Mouse (Mus musculus): Measurements from ENCODE around the gene Ankrd44.
"Not testable (repeated sequence)": the region's sequence is repeated elsewhere in the genome, so short reads cannot be mapped to it uniquely, and the experiment has no call there.

The Ankrd44 gene

DNA sequence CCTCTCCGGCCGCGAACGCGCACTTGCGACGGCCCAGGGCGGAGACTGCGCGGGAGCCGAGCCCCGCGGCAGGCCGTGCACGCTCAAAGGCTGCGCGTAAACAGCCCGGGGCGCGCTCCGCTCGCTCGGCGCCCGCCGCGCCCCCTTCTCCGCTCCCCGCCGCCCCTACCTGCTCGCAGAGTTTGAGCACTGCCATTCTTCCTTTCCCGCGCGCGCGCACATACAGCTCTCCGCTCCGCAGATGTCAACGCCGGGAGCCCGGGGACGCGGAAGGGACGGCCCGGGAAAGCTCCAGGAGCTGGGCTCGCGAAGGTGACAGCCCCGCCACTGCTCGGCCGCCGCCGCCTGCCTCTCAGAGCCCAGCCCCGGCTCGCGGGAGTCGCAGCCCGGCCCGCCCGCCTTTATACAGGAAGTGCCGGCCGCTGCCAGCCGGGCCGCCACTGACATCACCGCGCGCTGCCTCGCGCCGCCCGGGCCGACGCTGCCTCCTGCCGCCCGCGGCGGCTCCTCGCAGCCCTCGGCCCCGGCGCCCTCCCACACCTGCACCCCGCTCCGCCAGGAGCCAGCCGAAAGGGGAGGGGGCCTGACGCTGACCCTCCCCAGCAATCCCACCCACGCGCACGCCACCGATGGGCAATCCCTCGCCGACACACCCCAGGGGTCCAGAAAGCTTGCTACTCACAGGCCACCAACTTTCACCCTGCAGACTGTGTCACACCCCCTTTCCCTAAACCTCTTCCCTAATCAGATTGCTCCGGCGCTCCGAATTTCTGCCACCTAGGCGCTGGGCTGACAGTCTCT is at the start of gene Ankrd44:
Gene Ankrd44 (minus strand): TSS at position 417 of the 801 bp plus-strand sequence.
- peak; percentile 75 to 83 for DNase-seq

- DNase-seq: no peak
Observed at GRCm38 (mm10) chr1:54971687-54972404, 45.7 kb upstream of the Ankrd44 start.

DNA sequence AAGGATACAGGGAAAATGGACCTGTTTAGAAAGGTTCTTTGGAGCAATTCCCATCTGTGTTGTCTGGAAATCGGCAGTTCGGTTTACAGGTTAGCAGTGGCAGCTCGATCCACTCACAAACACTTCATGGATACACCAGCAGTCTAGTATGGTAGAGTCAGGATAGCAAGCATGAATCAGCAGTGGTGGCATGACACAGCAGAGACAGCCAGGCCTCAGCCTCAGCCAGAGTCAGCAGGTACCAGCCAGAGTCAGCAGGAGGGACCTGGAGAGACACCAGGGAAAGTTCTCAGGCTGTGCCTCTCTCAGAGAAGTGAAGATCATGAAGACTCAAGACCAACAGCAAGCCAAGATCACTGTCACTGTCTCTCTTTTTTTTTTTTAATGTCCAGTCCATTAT is 40.7 kb upstream of the Ankrd44 start:
- no peak for DNase-seq

GRCm38 (mm10) chr1:54965159-54965995 is 39.2 kb upstream of the Ankrd44 start:
- DNase-seq: no peak

GRCm38 (mm10) chr1:54961724-54962123 is 35.5 kb upstream of the Ankrd44 start:
- DNase-seq: no peak

GRCm38 (mm10) chr1:54960613-54961165 is 34.5 kb upstream of the Ankrd44 start:
- DNase-seq: no peak

GRCm38 (mm10) chr1:54958525-54958924 is 32.3 kb upstream of the Ankrd44 start:
- DNase-seq: no peak

GRCm38 (mm10) chr1:54956995-54957394 is 30.8 kb upstream of the Ankrd44 start:
- not testable (repeated sequence) for DNase-seq

DNA sequence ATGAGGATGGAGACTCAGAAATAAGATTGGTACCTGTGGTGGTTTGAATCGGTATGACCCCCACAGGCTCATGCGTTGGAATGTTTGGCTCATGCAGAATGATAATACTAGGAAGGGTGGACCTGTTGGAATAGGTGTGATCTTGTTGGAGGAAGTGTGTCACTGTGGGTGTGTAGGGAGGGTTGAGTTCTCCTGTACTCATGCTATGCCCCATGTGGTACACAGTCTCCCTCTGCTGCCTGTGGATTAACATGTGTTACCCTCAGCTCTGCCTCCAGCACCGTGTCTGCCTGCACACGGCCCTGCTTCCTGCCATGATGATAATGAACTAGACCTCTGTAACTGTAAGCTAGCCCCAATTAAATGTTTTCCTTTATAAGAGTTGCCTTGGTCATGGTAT is 28.7 kb upstream of the Ankrd44 start:
- DNase-seq: no peak

GRCm38 (mm10) chr1:54944648-54945047 is 18.5 kb upstream of the Ankrd44 start:
- DNase-seq: no peak

GRCm38 (mm10) chr1:54935466-54935865 is 9.3 kb upstream of the Ankrd44 start:
- no peak for DNase-seq

GRCm38 (mm10) chr1:54934911-54935310 is 8.7 kb upstream of the Ankrd44 start:
- DNase-seq: no peak

GRCm38 (mm10) chr1:54933646-54934045 is 7.5 kb upstream of the Ankrd44 start:
- DNase-seq: no peak

- peak; percentile 65 to 66 for DNase-seq
Observed at GRCm38 (mm10) chr1:54932456-54933115, 6.4 kb upstream of the Ankrd44 start.

DNA sequence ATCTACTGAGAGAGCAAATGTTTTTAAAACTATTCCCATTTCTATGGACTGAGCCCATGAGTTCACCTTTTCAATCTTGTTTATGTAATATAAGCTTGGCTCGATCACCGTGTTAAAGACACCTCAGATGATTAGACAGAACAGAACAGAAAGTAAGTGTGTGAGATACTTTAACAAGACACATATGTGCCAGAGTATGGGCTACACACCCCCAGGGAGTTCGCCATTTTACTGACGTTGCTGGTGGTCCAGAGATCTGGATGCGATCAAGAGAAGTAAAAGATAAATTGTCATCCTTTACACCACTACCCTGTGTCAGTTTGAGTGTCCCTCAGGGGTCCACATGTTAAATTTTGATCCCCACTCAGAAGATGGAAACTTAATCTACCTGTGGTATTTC is 5.0 kb upstream of the Ankrd44 start:
- no peak for DNase-seq

DNA sequence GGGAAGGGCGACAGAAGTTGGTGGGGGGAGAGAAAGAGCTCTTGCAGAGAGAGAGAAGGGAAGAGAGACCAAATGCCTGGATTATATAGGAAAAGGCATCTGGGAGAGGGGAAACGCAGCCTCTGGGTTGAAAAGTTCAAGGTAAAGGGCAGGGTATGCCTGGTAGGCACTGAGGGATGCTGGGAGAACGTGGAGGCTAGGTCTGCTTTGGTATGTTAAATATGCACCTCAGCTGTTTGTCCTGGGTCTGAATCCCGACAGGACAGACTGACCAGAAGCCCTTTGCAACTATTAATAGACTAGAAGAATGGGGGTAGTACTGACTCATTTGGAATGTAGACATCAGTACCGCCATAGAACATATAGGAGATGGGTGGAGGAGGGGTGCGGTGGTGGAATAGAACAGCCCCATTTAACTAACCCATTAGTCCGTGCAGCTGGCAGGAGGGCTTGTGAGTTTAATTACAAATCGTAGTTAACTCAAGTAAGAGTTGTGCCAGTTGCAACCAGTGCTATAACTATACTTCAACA is 4.5 kb upstream of the Ankrd44 start:
- no peak for DNase-seq

GRCm38 (mm10) chr1:54925451-54925934 is 694 bp downstream of the Ankrd44 start:
- DNase-seq: peak in 1 of 2 experiments; percentile 32

DNA sequence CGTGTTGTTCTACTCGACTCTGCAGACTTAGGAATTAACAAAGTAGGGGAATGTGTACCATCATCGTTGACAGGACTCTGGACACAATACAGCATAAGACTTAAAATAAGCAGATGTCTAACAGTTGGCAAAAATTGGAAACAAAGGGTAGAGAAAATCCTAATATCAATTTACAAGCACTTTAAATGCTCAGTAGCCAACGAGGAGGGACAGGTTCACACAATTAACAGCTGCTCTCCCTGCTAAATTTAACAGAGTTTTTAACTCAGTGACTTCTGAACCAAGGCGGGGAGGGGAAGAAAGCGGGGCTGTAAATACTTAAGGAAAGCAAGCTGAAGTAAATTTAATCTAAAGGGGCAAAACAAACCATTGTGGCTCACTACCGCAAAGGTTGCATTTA is 1.4 kb downstream of the Ankrd44 start:
- no peak for DNase-seq

GRCm38 (mm10) chr1:54924309-54924685 is 1.9 kb downstream of the Ankrd44 start:
- no peak for DNase-seq

DNA sequence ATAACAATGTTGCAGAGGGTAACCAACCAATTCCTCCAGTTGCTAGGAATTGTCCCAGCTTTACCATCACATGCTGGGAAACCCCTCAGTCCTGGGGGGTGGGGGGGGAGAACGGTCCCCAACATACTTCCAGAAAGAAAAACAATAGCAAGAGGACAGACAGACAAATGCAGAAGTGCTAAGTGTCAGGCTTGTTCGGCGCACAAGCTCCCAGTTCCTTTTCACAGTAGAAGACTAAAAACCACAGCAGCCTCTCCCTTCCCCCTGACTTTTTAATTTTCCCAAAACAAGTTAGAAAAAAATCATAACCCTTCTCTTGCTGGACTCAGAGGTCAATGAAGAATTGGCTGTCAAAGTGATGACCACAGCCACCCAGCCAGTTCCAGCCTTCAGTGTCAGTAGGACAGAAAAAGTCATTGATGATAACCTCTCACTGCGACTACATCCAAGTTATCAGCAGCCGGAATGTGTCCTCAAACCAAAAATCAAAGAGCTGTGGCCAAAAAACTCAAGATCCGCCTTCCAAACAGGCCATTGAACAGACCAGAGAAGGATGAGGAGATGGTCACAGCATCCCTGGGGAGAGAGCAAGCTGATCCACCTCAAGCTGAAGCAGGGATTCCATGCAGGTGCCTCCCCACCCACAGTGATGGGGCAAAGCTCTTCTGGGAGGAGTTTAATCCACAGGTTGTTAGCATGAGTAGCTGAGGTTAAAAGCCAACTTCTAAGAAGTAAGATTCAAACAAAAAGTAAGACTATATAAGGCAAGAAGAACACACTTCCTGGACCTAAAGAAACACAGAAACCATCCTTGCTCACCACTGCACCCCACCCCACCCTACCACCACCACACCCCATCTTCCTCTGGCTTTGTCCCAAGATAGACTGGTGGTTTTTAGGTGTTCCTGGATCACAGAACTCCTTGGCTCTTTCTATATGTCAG is 2.5 kb downstream of the Ankrd44 start:
- no peak for DNase-seq

- peak; percentile 86 to 92 for DNase-seq
Observed at GRCm38 (mm10) chr1:54922707-54923106, 3.5 kb downstream of the Ankrd44 start.
